Mouse (Mus musculus) lung, postnatal 0 days (tissue): ENCODE measurements around the gene Allc. TPM values are rescaled to one million over a fixed set of nuclear protein-coding genes. Genes with fewer than 3 reads are reported as not detected.

ENCODE experiments used
- ATAC-seq: fragments of 200-750 bp; cut with Nextera tagmentation; 2 replicates; pipeline ENCODE4 v1.8.0; 2017; ENCODE audit warnings: moderate library complexity
- DNase-seq: peaks from one replicate; pipeline ENCODE4 v3.0.0-alpha.2; 2016; ENCODE audit warnings: low spot score
- H3K27ac ChIP-seq: fragments of 300-500 bp; sonication (generic); 2 replicates; pipeline ENCODE4 v1.5.1; 2014; ENCODE audit warnings: antibody characterized with exemption, mild to moderate bottlenecking, low read length, mixed read lengths
- H3K27me3 ChIP-seq: fragments of 300-500 bp; sonication (generic); replicated peaks from 2 replicates; pipeline ENCODE4 v1.6.1; 2014; ENCODE audit warnings: low read length, mixed read lengths; ENCODE audit not compliant: insufficient read depth
- H3K36me3 ChIP-seq: fragments of 300-500 bp; sonication (generic); 2 replicates; pipeline ENCODE4 v1.6.1; 2014; ENCODE audit warnings: low read length, mixed read lengths; ENCODE audit not compliant: insufficient read depth
- H3K4me1 ChIP-seq: fragments of 300-500 bp; sonication (generic); 2 replicates; pipeline ENCODE4 v1.6.1; 2014; ENCODE audit warnings: antibody characterized with exemption, low read depth, low read length, mixed read lengths; ENCODE audit not compliant: insufficient read depth
- H3K4me2 ChIP-seq: fragments of 300-500 bp; sonication (generic); replicated peaks from 2 replicates; pipeline ENCODE4 v1.6.1; 2014; ENCODE audit warnings: low read depth, mild to moderate bottlenecking, low read length, moderate library complexity, mixed read lengths
- H3K4me3 ChIP-seq: fragments of 300-500 bp; sonication (generic); 2 replicates; pipeline ENCODE4 v1.5.1; 2014; ENCODE audit warnings: low read depth, low read length
- H3K9ac ChIP-seq: fragments of 300-500 bp; sonication (generic); replicated peaks from 2 replicates; pipeline ENCODE4 v1.6.1; 2014; ENCODE audit warnings: low read depth, mild to moderate bottlenecking
- H3K9me3 ChIP-seq: fragments of 300-500 bp; sonication (generic); 2 replicates; pipeline ENCODE4 v1.6.1; 2016; ENCODE audit warnings: low read length, mixed read lengths
- CTCF ChIP-seq: IDR thresholded peaks from 2 replicates; pipeline ENCODE4 v1.5.1; 2016; ENCODE audit warnings: antibody characterized with exemption, mild to moderate bottlenecking
- EP300 ChIP-seq: IDR thresholded peaks from 2 replicates; pipeline ENCODE4 v1.6.1; 2016; ENCODE audit warnings: antibody characterized with exemption, mild to moderate bottlenecking, control low read depth
- WGBS: fragments of 180-500 bp; shearing (Covaris S2); extraction: QIAGEN DNeasy Blood & Tissue Kit; methylation state at CpG from one replicate; pipeline ENCODE4 v1.1.7; 2014; 5-methylcytosine and 5-hydroxymethylcytosine counted together
- polyA plus RNA-seq: library from polyadenylated mRNA; unstranded; fragments of >200 nt; fragmentation: Nextera tagmentation; extraction: Ambion mirVana; gene quantifications from 2 replicates; pipeline ENCODE4 v1.2.1, GENCODE M21; 2015

The Allc gene
- polyA plus RNA-seq, 1 experiment from 2014 or later: not detected

DNA sequence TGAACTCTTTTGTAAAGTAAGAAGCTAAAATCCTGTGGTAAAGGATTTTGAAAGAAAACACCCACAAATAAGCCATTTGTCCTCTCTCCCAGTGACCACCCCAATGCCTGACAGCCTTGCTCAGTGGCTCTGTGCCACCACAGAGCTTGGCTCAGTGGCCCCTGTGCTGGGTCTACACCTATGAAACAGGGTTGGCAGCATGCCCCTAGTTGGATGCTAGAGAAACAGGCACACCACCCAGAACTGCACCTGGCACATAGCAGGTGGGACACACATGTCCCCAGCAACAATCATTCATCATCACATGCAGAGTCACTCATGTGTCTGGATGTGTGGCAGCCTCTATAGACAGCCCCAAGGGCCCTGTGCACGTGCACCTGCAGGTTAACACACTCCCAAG lies 21.2 kb upstream of the Allc start:
- no peaks in the 10 kb centered on the region for H3K9me3 ChIP-seq
- no peaks in the 10 kb centered on the region for H3K36me3 ChIP-seq
- no peak for DNase-seq
- TF ChIP-seq EP300 (no peak), CTCF (no peak)
- H3K27me3 ChIP-seq: no peaks in the 10 kb centered on the region
- no peak overlapping the region for H3K4me2 ChIP-seq
- no peak for ATAC-seq
- no peak overlapping the region for H3K9ac ChIP-seq
- 58% methylated on average over 1 of the region's 1 CpGs for WGBS
- no peak overlapping the region for H3K4me3 ChIP-seq
- no peaks in the 10 kb centered on the region for H3K4me1 ChIP-seq
- H3K27ac ChIP-seq: no peak overlapping the region

DNA sequence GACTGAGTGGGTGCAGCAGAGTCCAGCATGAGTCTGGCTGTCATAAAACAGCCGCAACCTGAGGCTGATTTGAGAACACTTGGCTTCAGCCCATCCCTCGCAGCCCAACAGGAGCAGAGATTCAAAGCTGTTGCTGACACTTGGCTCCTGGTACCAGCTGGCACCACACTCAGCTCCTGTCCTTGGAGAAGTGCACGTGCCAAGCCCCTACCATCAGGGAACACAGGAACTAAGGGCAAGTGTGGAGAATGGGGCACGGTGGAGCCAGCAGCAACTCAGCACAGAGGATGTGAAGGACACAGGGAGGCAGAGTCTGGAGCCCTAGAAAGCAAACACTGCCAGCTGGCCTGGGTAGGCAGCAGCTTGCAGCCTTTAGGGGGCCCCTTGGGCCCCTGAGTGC lies 19.9 kb upstream of the Allc start:
- H3K27ac ChIP-seq: no peak overlapping the region
- H3K9ac ChIP-seq: no peak overlapping the region
- no peaks in the 10 kb centered on the region for H3K9me3 ChIP-seq
- H3K36me3 ChIP-seq: no peaks in the 10 kb centered on the region
- H3K4me3 ChIP-seq: no peak overlapping the region
- DNase-seq (no peak), ATAC-seq (no peak)
- H3K4me1 ChIP-seq: no peaks in the 10 kb centered on the region
- no peaks in the 10 kb centered on the region for H3K27me3 ChIP-seq
- TF ChIP-seq CTCF: no peak
- no peak for TF ChIP-seq EP300
- 18% methylated on average over 4 of the region's 4 CpGs for WGBS
- no peak overlapping the region for H3K4me2 ChIP-seq

- no peak for ATAC-seq
- Histone ChIP-seq H3K36me3 (no peaks in the 10 kb centered on the region), H3K4me3 (no peak overlapping the region), H3K4me2 (no peak overlapping the region), H3K4me1 (no peaks in the 10 kb centered on the region), H3K27me3 (no peaks in the 10 kb centered on the region), H3K27ac (no peak overlapping the region), H3K9me3 (no peaks in the 10 kb centered on the region), H3K9ac (no peak overlapping the region)
- DNase-seq: no peak
- WGBS: 52% methylated on average over 2 of the region's 2 CpGs
- TF ChIP-seq EP300 (no peak), CTCF (no peak)
These were observed 16.2 kb upstream of the Allc start for GRCm38 (mm10) chr12:28598526-28598991.

GRCm38 (mm10) chr12:28598110-28598509 lies 15.8 kb upstream of the Allc start:
- Histone ChIP-seq H3K4me1 (no peaks in the 10 kb centered on the region), H3K4me3 (no peak overlapping the region), H3K9me3 (no peaks in the 10 kb centered on the region), H3K27ac (no peak overlapping the region), H3K9ac (no peak overlapping the region), H3K36me3 (no peaks in the 10 kb centered on the region), H3K4me2 (no peak overlapping the region), H3K27me3 (no peaks in the 10 kb centered on the region)
- DNase-seq: no peak
- TF ChIP-seq EP300: no peak
- no peak for TF ChIP-seq CTCF
- ATAC-seq: no peak
- WGBS: 41% methylated on average over 3 of the region's 3 CpGs

- H3K27me3 ChIP-seq: no peaks in the 10 kb centered on the region
- DNase-seq: no peak
- ATAC-seq: no peak
- TF ChIP-seq EP300 (no peak), CTCF (no peak)
- H3K27ac ChIP-seq: no peak overlapping the region
- no peak overlapping the region for H3K4me3 ChIP-seq
- no peaks in the 10 kb centered on the region for H3K4me1 ChIP-seq
- WGBS: 57% methylated on average over 9 of the region's 9 CpGs
- H3K36me3 ChIP-seq: no peaks in the 10 kb centered on the region
- H3K9ac ChIP-seq: no peak overlapping the region
- no peak overlapping the region for H3K4me2 ChIP-seq
- no peaks in the 10 kb centered on the region for H3K9me3 ChIP-seq
These were observed 15.4 kb upstream of the Allc start for GRCm38 (mm10) chr12:28597699-28598098.

DNA sequence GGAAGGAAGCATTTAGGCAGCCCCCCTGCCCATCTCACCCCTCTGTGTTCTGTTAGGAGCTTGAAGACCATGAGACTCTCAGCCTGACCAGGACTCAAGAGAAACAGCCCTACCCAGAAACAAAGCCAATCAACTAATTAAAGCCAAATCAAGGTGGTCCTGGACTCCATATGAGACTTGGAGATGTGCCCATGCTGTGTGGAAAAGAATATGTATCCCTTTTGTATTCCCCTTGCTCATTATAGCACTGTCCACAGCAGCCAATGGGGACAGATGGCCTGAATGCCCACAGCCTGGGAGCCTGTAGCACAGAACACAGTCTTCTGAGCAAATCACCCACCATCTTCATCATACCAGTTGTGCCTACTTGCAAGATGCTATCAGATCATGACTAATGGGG lies 14.5 kb upstream of the Allc start:
- TF ChIP-seq EP300 (no peak), CTCF (no peak)
- Histone ChIP-seq H3K4me3 (no peak overlapping the region), H3K27me3 (no peaks in the 10 kb centered on the region), H3K27ac (no peak overlapping the region), H3K4me1 (no peaks in the 10 kb centered on the region), H3K36me3 (no peaks in the 10 kb centered on the region), H3K9me3 (no peaks in the 10 kb centered on the region), H3K9ac (no peak overlapping the region), H3K4me2 (no peak overlapping the region)
- DNase-seq (no peak), ATAC-seq (no peak)

DNA sequence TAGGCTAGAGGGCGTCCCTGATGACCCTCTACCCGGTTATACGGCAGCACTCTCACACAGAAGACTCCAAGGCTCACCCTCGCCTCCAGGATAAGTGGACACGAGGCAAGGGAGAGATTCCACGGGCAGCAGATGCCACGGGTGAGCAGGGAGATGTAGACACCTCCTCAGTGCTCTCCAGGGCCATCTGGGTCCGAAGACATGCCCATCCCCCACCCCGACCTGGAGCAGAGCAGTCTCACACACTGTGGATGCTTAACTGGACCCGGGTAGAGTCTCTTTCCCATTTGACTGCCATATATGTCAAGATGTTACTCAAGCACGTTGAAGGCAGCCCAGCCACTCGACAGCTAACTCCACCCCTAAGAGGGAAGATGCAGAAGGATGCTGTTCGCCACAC lies 8.1 kb upstream of the Allc start:
- TF ChIP-seq EP300 (no peak), CTCF (no peak)
- Histone ChIP-seq H3K36me3 (no peaks in the 10 kb centered on the region), H3K4me1 (no peaks in the 10 kb centered on the region), H3K9me3 (no peaks in the 10 kb centered on the region), H3K27ac (no peak overlapping the region), H3K27me3 (no peaks in the 10 kb centered on the region), H3K4me3 (no peak overlapping the region), H3K9ac (no peak overlapping the region), H3K4me2 (no peak overlapping the region)
- ATAC-seq (no peak), DNase-seq (no peak)
- 42% methylated on average over 13 of the region's 13 CpGs for WGBS
